In the genomic region with DNA sequence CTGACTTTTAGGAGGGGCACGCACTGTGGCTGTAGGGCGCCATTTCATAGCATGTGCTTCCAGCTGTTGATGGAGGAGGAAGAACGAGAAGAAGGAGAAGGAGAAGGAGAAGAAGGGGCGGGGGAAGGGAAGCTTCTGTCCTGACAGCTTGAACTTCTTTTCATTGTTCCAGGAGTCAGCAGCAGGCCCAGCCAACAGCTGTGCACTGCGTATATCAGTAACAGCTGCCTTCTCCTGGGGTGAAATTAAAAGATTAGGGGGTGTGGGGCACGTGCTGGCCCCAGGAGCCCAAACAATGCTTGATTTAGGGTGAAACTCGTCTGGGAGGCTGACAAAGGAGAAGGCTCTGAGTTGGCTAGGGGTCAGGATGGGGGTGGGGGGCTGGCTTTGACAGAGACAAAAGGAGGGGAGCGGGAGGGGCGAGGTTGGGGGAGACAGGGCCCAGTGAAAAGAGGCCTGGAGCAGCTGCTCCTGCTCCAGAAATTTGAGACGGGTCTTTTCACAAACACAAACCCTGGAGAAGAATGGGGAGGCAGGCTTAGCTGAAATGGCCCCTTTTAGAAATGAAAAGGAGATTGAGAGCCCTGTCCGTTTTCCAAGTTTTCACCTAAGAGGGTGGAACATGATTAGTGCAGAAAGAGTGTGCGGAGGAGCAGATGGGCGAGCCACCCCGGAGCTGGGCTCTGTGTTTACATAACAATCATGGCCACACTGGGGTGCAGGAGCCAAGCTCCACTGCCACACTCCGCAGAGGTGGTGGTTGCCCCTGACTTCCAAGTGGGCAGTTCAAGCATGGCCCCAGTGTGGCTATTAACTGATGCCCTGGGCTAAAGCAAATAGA, we compare ENCODE assay signal across 10 mouse cellular contexts.
DNase-seq lines count a peak whose midpoint lies in the region; ATAC-seq and TF ChIP-seq lines count a peak whose summit lies in the region.
"Had no signal": no experiment of that assay in that cellular context is flagged by ENCODE, and none has a peak within 500 bp of the region (broad histone marks: within the 10 kb centered on the region; RNA-seq: fewer than 3 reads in every experiment).

No protein-coding gene starts in this region.

- H3K27ac ChIP-seq in heart, embryonic 10.5 days, result peak overlapping the region; percentile 52
- peak overlapping the region; percentile 78 for H3K27ac ChIP-seq in ES-E14 (ENCODE audit: insufficient read depth, low read depth, low read length, poor library complexity, severe bottlenecking)
- H3K27ac ChIP-seq in forebrain, embryonic 15.5 days (replicated peaks), result peak overlapping the region; percentile 83
- peak overlapping the region; percentile 84 for H3K27ac ChIP-seq in midbrain, embryonic 13.5 days
- H3K27ac ChIP-seq in layer of hippocampus, adult 2 months, result no peak overlapping the region
- H3K27ac ChIP-seq: liver, embryonic 15.5 days had no signal

- peaks cover 88% of the 10 kb centered on the region for H3K27me3 ChIP-seq in heart, embryonic 10.5 days (ENCODE audit: insufficient read depth, poor library complexity, severe bottlenecking)
- no peaks in the 10 kb centered on the region for H3K27me3 ChIP-seq in forebrain, embryonic 15.5 days
- peaks cover 61% of the 10 kb centered on the region for H3K27me3 ChIP-seq in midbrain, embryonic 13.5 days

- no peaks in the 10 kb centered on the region for H3K36me3 ChIP-seq in heart, embryonic 10.5 days
- no peaks in the 10 kb centered on the region for H3K36me3 ChIP-seq in ES-E14 (ENCODE audit: control insufficient read depth, insufficient read depth, low read length, poor library complexity, severe bottlenecking)
- H3K36me3 ChIP-seq in forebrain, embryonic 15.5 days, result no peaks in the 10 kb centered on the region
- H3K36me3 ChIP-seq in midbrain, embryonic 13.5 days, result no peaks in the 10 kb centered on the region
- H3K36me3 ChIP-seq: liver, embryonic 15.5 days had no signal

- in situ Hi-C loops in ES-E14 (cut with MboI; ENCODE audit: low sequenced_read_pairs in 2 of 2, unreplicated experiment in 2 of 2), result no loop called here

- DNase-seq in heart, embryonic 10.5 days (ENCODE audit: low spot score), result no peak
- no peak for DNase-seq in heart, adult 11 months
- DNase-seq in ES-E14 (ENCODE audit: low read depth, low spot score), result no peak
- no peak for DNase-seq in layer of hippocampus, postnatal 25 days (ENCODE audit: extremely low spot score in 1 of 2, low spot score in 1 of 2)
- DNase-seq in layer of hippocampus, adult 2 months (ENCODE audit: low spot score in 2 of 2), result no peak
- DNase-seq in spleen, adult 18-20 months, result no peak

- peaks cover 48% of the 10 kb centered on the region for H3K4me1 ChIP-seq in heart, embryonic 10.5 days
- peaks cover 25 to 49% of the 10 kb centered on the region in 2 experiments for H3K4me1 ChIP-seq in ES-E14 (ENCODE audit: control insufficient read depth in 2 of 2, insufficient read depth in 2 of 2, low read length in 2 of 2, poor library complexity in 1 of 2)
- peaks cover 58% of the 10 kb centered on the region for H3K4me1 ChIP-seq in forebrain, embryonic 15.5 days
- peaks cover 57% of the 10 kb centered on the region for H3K4me1 ChIP-seq in midbrain, embryonic 13.5 days (replicated peaks)

- no peak overlapping the region for H3K9ac ChIP-seq in ES-E14 (ENCODE audit: insufficient read depth, low read depth, low read length, poor library complexity, severe bottlenecking)
- H3K9ac ChIP-seq in forebrain, embryonic 15.5 days (replicated peaks), result no peak overlapping the region
- no peak overlapping the region for H3K9ac ChIP-seq in midbrain, embryonic 13.5 days (replicated peaks)
- H3K9ac ChIP-seq: liver, embryonic 15.5 days had no signal

- WGBS in heart, embryonic 10.5 days, result 20% methylated on average over 15 of the region's 15 CpGs
- WGBS in forebrain, embryonic 15.5 days, result 5% methylated on average over 15 of the region's 15 CpGs
- WGBS in midbrain, embryonic 13.5 days, result 2% methylated on average over 15 of the region's 15 CpGs

- no peak overlapping the region; the same call in 1 of the 2 replicates for H3K4me2 ChIP-seq in forebrain, embryonic 15.5 days (replicated peaks)
- peak overlapping the region; percentile 22 for H3K4me2 ChIP-seq in midbrain, embryonic 13.5 days (replicated peaks)
- H3K4me2 ChIP-seq: liver, embryonic 15.5 days had no signal

- ATAC-seq in forebrain, embryonic 15.5 days (replicated peaks), result peak; percentile 63
- peak; percentile 77 for ATAC-seq in midbrain, embryonic 13.5 days

- no peaks in the 10 kb centered on the region for H3K9me3 ChIP-seq in heart, embryonic 10.5 days
- no peaks in the 10 kb centered on the region for H3K9me3 ChIP-seq in ES-E14 (ENCODE audit: control insufficient read depth, insufficient read depth, low read depth, low read length)
- no peaks in the 10 kb centered on the region for H3K9me3 ChIP-seq in forebrain, embryonic 15.5 days
- no peaks in the 10 kb centered on the region for H3K9me3 ChIP-seq in midbrain, embryonic 13.5 days
- H3K9me3 ChIP-seq: liver, embryonic 15.5 days had no signal

- no peak overlapping the region for H3K4me3 ChIP-seq in heart, embryonic 10.5 days
- H3K4me3 ChIP-seq in ES-E14 (ENCODE audit: insufficient read depth in 1 of 2, low read depth in 1 of 2, low read length in 2 of 2, poor library complexity in 1 of 2, severe bottlenecking in 1 of 2), result no peak overlapping the region
- H3K4me3 ChIP-seq in forebrain, embryonic 15.5 days, result no peak overlapping the region
- no peak overlapping the region for H3K4me3 ChIP-seq in midbrain, embryonic 13.5 days (replicated peaks)
- H3K4me3 ChIP-seq in layer of hippocampus, adult 2 months, result no peak overlapping the region
- H3K4me3 ChIP-seq: erythroblast, embryonic 14.5 days; liver, embryonic 15.5 days had no signal

- no peak for TF ChIP-seq CTCF in layer of hippocampus, adult 2 months (conservative IDR thresholded peaks at IDR 0.05)

TF ChIP-seq in ES-E14, 5 proteins besides CTCF, POLR2A, EP300 and RAD21:
- TF ChIP-seq ZC3H11A (IDR thresholded peaks at IDR 0.05; ENCODE audit: borderline replicate concordance, low read depth, low read length) (no peak), ZNF384 (IDR thresholded peaks at IDR 0.05; ENCODE audit: low read depth, low read length) (no peak), CHD2 (IDR thresholded peaks at IDR 0.05; ENCODE audit: low read depth, low read length) (peak; percentile 57; the same call in 1 of the 2 replicates), HCFC1 (IDR thresholded peaks at IDR 0.05; ENCODE audit: borderline replicate concordance, insufficient read depth, low read length) (no peak), MAFK (IDR thresholded peaks at IDR 0.05; ENCODE audit: insufficient read depth, low read depth, low read length) (0 out of 2 replicates have a peak, but pooled peaks have one; percentile 8)
TF ChIP-seq in ES-E14: peak in this region for 2.
